23 mouse cellular contexts compared by ENCODE assay signal in genomic region chr11:67679930-67680329, GRCm38 (mm10).
"Had no signal": no experiment of that assay in that cellular context is flagged by ENCODE, and none has a peak within 500 bp of the region (broad histone marks: within the 10 kb centered on the region; RNA-seq: fewer than 3 reads in every experiment).

No protein-coding gene starts in this region.

- H3K4me3 ChIP-seq: intestine, embryonic 15.5 days; kidney, embryonic 15.5 days; limb, embryonic 12.5 days; limb, embryonic 15.5 days; megakaryocyte, embryonic 14.5 days; midbrain, embryonic 10.5 days; midbrain, embryonic 15.5 days; neural tube, embryonic 12.5 days; neural tube, embryonic 15.5 days had no signal

- H3K27ac ChIP-seq: intestine, embryonic 15.5 days; kidney, embryonic 15.5 days; limb, embryonic 12.5 days; limb, embryonic 15.5 days; liver, embryonic 14.5 days; macrophage; midbrain, embryonic 10.5 days; midbrain, embryonic 15.5 days; neural tube, embryonic 12.5 days; neural tube, embryonic 15.5 days; stomach, postnatal 0 days had no signal

- DNase-seq: kidney, adult 11 months; kidney, adult 8-10 months; kidney, postnatal 10 days; kidney, postnatal 36 days; layer of hippocampus, adult 9-11 months; liver, postnatal 0 days; lung, embryonic 14.5 days; retina, postnatal 1 day; right cerebral cortex, postnatal 4 days; thymus, postnatal 25 days had no signal

- ATAC-seq: intestine, embryonic 15.5 days; liver, postnatal 0 days; lung, postnatal 0 days; midbrain, embryonic 15.5 days had no signal
